Mouse (Mus musculus): ENCODE data around the gene Gm40193.

The Gm40193 gene

DNA sequence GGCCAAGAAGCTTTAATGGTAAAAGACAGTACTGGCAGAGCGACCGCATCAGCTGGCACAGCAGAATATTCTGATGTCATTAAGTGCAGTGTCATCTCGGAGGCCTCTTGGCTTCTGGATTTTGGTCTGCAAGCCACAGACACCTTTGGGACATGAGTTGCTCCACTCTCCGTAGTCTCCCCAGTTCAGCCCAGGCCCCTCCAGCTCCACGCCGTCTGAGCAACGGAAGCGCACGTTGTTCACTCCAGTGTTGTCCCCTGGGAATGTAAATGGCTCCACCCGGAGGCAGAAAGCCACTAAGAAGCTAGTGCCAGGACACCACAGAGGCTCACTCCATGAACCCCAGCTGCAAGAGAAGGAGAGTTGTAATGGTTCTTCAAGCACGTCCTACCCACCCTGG lies 19.2 kb downstream of the Gm40193 start:
- in situ Hi-C loops (cut with MboI; ENCODE audit: low pct_unique_long_range_greater_than_20kb in 1 of 2, low sequenced_read_pairs in 2 of 2, unreplicated experiment in 1 of 2) = no loop called here

DNA sequence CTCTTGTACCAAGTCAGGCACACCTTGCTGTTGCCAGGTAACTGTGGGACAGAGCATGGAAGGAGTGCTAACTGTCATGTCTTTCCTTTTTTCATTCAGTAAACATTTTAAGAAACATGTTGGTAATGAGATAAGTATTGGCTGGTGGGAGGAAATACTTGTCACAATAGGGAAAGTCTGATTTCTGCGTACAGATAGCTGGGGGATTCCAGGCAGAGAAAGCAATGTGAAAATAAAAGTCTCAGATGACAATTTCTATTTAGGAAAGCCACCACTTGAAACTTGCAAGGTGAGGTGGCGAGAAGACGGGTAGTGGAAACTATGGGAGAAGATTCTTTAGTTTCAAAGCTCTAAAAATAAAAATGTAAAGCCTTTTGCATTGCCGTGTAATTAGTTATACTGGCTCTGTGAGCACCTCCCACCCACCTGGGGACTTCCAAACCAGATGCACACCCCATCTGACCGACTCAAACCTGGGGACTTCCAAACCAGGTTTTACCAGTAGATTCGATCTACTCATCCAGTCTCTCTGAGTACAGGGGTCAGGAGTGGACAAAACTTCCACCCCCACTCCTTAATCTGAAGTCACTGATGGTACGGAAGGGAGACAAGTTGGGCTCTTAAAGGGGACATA lies 19.9 kb downstream of the Gm40193 start:
- in situ Hi-C loops (cut with MboI; ENCODE audit: low pct_unique_long_range_greater_than_20kb in 1 of 2, low sequenced_read_pairs in 2 of 2, unreplicated experiment in 1 of 2) = no loop called here

DNA sequence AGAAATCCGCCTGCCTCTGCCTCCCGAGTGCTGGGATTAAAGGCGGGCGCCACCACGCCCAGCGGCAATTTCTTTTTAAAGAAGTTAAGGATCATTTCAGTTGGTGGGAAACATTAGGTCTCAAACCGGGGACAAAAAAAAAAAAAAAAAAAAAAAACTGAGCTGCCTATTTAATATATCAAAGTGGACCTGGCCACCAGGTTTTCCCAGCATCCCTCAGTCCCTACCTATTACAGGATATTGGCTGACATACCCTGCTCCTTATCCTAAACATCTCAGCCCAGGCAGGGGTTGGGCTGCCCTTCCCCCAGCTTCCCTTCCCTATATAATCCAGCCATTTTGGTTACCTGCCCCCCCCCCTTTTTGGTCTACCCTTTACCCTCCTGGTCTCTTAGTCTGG lies 20.9 kb downstream of the Gm40193 start:
- in situ Hi-C loops (cut with MboI; ENCODE audit: low pct_unique_long_range_greater_than_20kb in 1 of 2, low sequenced_read_pairs in 2 of 2, unreplicated experiment in 1 of 2) = no loop called here

DNA sequence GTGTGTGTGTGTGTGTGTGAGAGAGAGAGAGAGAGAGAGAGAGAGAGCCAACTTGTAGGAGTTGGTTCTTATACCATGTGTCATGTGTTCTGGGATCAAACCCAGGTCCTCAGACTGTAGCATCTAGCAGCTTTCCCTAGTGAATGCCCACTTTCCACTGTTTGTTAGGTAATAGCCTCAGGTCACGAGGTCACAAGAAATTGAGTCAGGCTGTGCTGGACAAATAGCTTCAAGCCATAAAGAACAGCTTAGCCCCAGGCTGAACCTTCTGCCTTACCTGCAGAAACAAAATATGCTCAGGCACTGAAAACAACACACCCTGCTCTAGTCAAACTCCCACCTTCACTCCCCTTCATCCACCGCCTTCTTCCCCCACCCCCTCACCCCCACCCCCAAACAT lies 21.5 kb downstream of the Gm40193 start:
- in situ Hi-C loops (cut with MboI; ENCODE audit: low pct_unique_long_range_greater_than_20kb in 1 of 2, low sequenced_read_pairs in 2 of 2, unreplicated experiment in 1 of 2) = no loop called here

DNA sequence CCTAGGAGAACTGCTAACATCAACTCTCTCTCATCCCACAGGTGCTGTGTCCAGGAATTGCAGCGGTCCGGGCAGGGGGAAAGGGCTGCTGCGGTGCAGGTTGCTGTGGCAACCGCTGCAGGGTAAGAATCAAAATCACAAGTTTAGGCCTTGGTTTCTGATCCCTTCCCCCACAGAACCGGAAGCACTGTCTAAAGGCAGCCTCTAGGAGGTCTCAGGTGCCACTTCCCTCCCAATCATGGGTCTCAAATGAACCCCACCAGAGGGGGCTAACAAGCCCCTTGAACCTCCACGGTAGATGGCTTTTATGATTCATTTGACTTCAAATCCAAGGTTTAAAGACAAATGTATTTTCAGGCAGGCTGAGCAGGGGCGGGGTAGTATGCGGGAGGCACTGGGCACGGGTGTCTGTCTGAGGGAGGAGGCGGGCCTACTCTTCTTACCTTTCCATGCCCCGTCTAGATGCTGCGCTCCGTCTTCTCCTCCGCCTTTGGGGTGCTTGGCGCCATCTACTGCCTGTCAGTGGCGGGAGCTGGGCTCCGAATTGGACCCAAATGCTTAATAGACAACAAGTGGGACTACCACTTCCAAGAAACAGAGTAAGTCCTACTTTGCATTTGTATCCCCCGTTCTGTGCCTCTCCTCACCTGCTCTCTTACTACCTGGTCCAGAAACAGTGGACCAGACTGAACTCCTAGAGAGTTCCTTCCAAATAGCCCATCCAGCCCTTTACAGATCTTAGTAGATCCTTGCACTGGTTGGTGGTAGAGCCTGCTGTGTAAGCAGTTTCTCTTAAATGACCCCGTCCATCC lies 22.8 kb downstream of the Gm40193 start:
- in situ Hi-C loops (cut with MboI; ENCODE audit: low pct_unique_long_range_greater_than_20kb in 1 of 2, low sequenced_read_pairs in 2 of 2, unreplicated experiment in 1 of 2) = loop anchor here in 1 of 2 experiments (10.0 kb wide), 2 partner anchors 185 to 245 kb away; partner anchors contain the start of gene Alox12e

DNA sequence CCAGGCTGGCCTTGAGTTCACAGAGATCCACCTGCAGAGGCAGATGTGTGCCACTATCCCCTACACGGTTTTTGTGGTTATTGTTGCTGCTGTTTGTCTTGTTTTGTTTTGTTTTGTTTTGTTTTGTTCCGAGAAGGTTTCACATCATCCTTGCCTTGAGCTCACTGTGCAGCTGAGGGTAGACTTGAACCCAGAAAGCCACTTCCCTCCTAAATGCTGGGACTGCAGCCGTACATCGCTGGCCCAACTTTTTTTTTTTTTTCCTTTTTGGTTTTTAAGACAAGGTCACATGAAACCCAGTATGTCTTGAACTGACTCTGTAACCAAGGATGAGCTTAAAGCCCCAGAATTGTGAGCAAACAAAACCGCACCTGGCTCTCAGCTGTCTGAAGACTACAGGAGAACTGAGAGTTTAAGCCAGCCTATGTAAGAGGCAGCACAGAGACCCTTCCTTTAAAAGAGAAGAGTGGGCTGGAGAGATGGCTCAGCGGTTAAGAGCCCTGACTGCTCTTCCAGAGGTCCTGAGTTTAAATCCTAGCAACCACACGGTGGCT lies 25.7 kb downstream of the Gm40193 start:
- in situ Hi-C loops (cut with MboI; ENCODE audit: low pct_unique_long_range_greater_than_20kb in 1 of 2, low sequenced_read_pairs in 2 of 2, unreplicated experiment in 1 of 2) = loop anchor here in 1 of 2 experiments (10.0 kb wide), 2 partner anchors 182 to 248 kb away; partner anchors contain the start of gene Alox12e

DNA sequence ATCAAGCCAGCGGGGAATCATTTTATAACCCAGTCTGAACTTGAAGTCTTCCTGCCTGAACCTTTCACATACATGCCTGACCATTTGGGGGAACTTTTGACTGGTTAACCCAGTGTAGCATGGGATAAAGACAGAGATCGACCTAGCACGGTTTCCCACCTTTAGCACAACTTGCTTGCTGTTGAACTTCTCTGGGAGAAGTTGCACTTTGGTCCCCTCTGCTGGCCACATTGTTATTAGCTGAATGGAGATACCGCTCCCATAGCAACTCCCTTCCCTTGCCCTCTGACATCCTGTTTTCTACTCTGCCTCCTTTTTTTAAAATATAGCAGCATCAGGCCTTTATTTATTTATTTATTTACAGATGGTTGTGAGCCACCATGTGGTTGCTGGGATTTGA lies 26.4 kb downstream of the Gm40193 start:
- in situ Hi-C loops (cut with MboI; ENCODE audit: low pct_unique_long_range_greater_than_20kb in 1 of 2, low sequenced_read_pairs in 2 of 2, unreplicated experiment in 1 of 2) = loop anchor here in 1 of 2 experiments (10.0 kb wide), 2 partner anchors 182 to 248 kb away; partner anchors contain the start of gene Alox12e

DNA sequence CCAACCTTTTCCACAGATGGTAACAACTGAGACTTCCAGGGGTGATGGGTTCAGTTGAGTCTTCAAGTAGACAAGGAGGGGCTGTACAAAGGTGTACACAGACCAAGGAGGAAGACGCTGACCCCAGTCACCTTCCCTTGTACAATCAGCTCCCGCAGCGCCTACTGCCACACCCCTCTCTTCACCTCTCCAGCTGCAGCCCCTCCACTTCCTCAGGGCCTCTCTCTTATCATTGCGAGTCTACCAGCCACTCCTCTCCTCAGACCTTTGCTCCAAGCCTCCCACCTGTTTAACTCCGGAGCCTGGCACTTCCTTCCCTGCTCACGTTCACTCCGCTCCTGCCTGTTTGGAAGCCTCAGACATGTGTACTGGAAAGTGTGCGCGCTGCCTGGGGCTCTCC lies 27.8 kb downstream of the Gm40193 start, which contains the start of gene Tm4sf5:
TSS of gene Tm4sf5 (plus strand) at position 275 of the 400 bp plus-strand sequence.
- in situ Hi-C loops (cut with MboI; ENCODE audit: low pct_unique_long_range_greater_than_20kb in 1 of 2, low sequenced_read_pairs in 2 of 2, unreplicated experiment in 1 of 2) = loop anchor here (5.0 to 10.0 kb wide), 3 partner anchors 88 to 250 kb away; partner anchors contain the start of gene Alox12e (in 1 of the 2)

DNA sequence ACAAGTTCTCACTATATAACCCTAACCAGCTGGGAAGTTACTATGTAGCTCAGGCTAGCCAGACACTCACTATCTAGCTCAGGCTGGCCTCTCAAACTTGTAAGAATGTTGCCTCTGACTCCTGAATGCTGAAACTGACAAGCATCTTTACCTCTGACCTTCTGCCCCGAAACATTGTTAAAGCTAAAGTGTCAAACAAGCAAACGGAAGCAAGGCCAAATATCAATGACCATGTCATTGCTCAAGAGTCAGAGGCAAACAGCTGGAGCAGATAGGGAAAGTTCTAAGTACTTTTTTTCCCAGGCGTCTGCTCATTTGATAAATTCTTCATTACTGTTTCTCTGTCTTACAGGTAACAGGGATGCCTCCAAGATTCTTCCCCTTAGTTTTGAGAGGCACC lies 30.7 kb downstream of the Gm40193 start:
- in situ Hi-C loops (cut with MboI; ENCODE audit: low pct_unique_long_range_greater_than_20kb in 1 of 2, low sequenced_read_pairs in 2 of 2, unreplicated experiment in 1 of 2) = loop anchor here (5.0 to 10.0 kb wide), 3 partner anchors 85 to 253 kb away; partner anchors contain the start of gene Alox12e (in 1 of the 2)

DNA sequence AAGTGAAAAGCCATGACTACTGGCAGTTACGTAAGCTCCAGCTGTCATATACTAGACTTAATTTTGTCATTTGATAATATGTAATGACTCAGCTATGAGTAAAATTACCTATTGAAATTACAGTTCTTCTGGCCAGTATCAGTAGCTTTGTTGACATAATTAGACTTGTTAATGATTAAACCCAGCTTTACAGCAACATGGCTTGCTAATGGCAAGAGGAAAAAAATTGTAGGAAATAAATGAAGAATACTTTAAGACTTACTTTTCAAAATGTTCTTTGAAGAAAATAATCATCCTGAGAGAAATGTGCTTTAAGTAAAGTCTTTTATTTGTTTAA lies 32.3 kb downstream of the Gm40193 start:
- in situ Hi-C loops (cut with MboI; ENCODE audit: low pct_unique_long_range_greater_than_20kb in 1 of 2, low sequenced_read_pairs in 2 of 2, unreplicated experiment in 1 of 2) = loop anchor here (5.0 to 10.0 kb wide), 3 partner anchors 83 to 254 kb away; partner anchors contain the start of gene Alox12e (in 1 of the 2)

DNA sequence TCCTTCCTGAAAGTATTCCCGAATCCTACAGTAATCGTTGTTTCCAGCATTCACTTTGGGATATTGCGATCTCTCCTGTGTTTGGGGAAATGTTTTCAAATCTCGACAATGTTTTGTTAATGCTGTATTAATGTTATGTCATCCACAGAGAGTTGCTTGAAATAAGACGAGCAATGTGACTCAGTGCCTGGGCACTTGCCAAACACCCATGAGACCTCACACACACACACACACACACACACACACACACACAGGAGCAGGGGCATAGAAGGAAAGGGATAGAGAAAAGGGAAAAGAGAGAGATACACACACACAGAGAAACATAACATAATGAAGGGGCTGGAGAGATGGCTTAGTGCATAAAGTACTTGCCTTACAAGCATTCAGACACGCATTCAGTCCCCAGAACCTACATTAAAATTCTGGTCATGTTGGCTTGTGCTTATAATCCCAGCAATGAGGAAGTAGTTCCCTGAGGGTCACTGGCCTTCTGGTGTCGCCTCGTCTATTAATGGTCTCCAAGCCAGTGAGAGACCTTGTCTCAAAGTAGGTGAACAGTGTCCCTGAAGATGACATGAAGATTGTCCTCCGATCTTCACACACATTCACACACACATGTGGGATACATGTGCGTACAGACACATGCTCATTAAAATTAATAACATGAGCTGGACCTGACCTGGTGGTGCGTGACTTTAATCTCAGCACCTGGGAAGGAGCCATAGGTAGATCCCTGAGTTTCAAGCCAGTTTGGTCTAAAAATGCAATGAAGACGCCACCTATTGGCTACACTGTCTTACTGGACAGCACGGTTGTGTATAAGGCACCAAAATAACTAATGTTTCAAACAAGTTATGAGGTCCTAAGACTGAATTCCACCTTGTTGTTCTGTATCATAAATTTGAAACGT lies 32.9 kb downstream of the Gm40193 start:
- in situ Hi-C loops (cut with MboI; ENCODE audit: low pct_unique_long_range_greater_than_20kb in 1 of 2, low sequenced_read_pairs in 2 of 2, unreplicated experiment in 1 of 2) = loop anchor here (5.0 to 10.0 kb wide), 3 partner anchors 83 to 255 kb away; partner anchors contain the start of gene Alox12e (in 1 of the 2)

DNA sequence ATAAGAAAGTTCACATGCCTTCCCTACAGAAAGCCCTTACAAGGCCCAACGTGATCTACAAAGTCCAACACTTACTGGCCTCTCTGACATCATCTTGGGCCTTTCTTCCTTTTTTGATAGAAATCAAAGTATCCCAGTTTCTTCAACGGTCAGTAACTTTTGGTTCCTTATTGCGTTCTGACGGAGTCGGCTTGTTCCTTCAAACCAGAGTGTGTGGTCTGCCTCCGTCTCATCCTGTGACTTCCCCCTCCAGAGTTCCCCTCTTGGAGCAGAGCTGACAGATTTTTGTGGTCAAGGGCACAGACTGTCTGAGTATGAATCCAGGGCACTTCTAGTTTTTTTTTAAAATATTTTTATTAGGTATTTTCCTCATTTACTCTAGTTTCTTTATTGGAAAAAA lies 43.1 kb downstream of the Gm40193 start:
- in situ Hi-C loops (cut with MboI; ENCODE audit: low pct_unique_long_range_greater_than_20kb in 1 of 2, low sequenced_read_pairs in 2 of 2, unreplicated experiment in 1 of 2) = no loop called here

DNA sequence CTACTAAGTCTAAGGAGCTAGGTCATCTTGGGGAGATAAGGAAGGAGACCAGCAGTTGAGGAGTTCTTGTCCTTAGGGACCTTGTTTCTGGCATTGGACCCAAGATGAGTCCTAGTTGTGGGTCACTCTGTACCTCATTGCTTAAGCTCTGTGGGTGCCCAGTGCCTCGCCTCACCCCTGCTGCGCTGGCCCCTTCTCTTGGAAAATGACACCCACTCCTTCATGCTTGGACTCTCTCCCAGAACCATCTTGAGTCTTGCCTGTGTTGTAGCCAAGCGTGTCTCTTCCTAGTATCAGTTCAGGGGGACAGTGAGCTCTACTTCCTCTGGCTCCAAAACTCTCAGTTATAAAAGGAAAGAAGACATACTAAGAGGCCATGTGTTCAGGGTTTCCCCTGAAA lies 43.6 kb downstream of the Gm40193 start:
- in situ Hi-C loops (cut with MboI; ENCODE audit: low pct_unique_long_range_greater_than_20kb in 1 of 2, low sequenced_read_pairs in 2 of 2, unreplicated experiment in 1 of 2) = no loop called here

DNA sequence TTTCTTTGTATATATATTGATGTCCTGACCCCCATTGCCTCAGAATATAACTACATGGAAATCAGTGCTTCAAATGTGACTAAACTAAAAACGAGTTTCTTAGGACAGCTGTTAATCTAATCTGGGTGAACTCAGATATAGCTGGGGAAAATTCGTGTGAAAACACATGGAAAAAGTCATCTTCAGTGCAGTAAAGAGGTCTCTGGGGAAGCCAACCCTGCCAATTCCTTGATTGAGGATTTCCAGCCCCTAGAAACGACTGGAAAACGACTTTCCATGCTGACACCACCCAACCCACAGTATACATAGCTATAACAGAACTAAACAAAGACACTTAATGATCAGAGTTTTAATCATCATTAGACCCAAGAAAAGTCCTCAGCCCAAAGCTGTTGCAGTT lies 44.9 kb downstream of the Gm40193 start:
- in situ Hi-C loops (cut with MboI; ENCODE audit: low pct_unique_long_range_greater_than_20kb in 1 of 2, low sequenced_read_pairs in 2 of 2, unreplicated experiment in 1 of 2) = no loop called here

DNA sequence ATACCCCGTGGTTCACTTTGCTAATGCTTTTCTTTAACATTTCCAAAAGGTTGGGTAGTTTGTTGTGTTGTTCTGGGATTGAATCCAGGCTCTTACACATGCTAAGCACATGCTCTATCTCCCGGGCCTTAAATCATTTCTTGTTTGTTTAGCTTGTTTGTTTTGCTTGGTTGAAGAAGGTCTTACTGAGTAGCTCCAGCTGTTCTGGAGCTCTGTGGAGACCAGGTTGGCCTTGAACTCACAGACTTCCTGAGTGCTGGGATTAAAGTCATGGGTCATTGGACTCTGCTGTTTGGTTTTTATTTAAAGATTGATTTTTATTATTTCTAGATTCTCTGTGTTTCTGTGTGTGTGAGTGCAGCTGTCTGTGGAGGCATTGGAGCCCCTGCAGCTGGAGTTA lies 47.2 kb downstream of the Gm40193 start:
- in situ Hi-C loops (cut with MboI; ENCODE audit: low pct_unique_long_range_greater_than_20kb in 1 of 2, low sequenced_read_pairs in 2 of 2, unreplicated experiment in 1 of 2) = no loop called here
